Mouse (Mus musculus) cerebellum, adult 2 months (tissue): ENCODE results near the gene Rnaseh2c.

Source experiments
- CTCF ChIP-seq: fragments of 200-500 bp; IDR thresholded peaks from 2 replicates; pipeline ENCODE4 v1.5.1; 2011; ENCODE audit warnings: low read depth, mild to moderate bottlenecking, control low read depth, low read length, moderate library complexity, borderline replicate concordance; ENCODE audit not compliant: insufficient read depth
- POLR2A ChIP-seq: fragments of 200-500 bp; IDR thresholded peaks from 2 replicates; pipeline ENCODE4 v1.6.1; 2011; ENCODE audit warnings: low read length, control low read depth, borderline replicate concordance; ENCODE audit not compliant: insufficient read depth

GRCm38 (mm10) chr19:5559229-5559628 lies 42.4 kb upstream of the Rnaseh2c start:
- TF ChIP-seq POLR2A (no peak), CTCF (no peak)
